Mouse (Mus musculus) E14TG2a.4 (cell line): ENCODE results near the gene Gjb3.

ENCODE experiments used
- H3K27me3 ChIP-seq: 2 replicates; pipeline ENCODE4 v1.6.1; 2014; ENCODE audit warnings: low read length, control low read depth; ENCODE audit not compliant: insufficient read depth
- H3K36me3 ChIP-seq: 2 replicates; pipeline ENCODE4 v1.6.1; 2014; ENCODE audit warnings: low read length, control low read depth; ENCODE audit not compliant: insufficient read depth
- H3K4me1 ChIP-seq: replicated peaks from 2 replicates; pipeline ENCODE4 v1.6.1; 2014; ENCODE audit warnings: low read depth, low read length, control low read depth
- H3K4me3 ChIP-seq: replicated peaks from 2 replicates; pipeline ENCODE4 v1.5.1; 2014; ENCODE audit warnings: mild to moderate bottlenecking, low read length
- H3K9me3 ChIP-seq: 2 replicates; pipeline ENCODE4 v1.6.1; 2014; ENCODE audit warnings: low read length, control low read depth
- CTCF ChIP-seq: conservative IDR thresholded peaks from 2 replicates; pipeline ENCODE4 v1.5.1; 2014; ENCODE audit warnings: low read length
- NANOG ChIP-seq: IDR thresholded peaks from 2 replicates; pipeline ENCODE4 v1.6.1; 2014; ENCODE audit warnings: borderline replicate concordance, low read length, mixed read lengths
- POU5F1 ChIP-seq: IDR thresholded peaks from 2 replicates; pipeline ENCODE4 v1.6.1; 2014; ENCODE audit warnings: low read length, borderline replicate concordance

Gjb3 gene

GRCm38 (mm10) chr4:127315753-127316152 lies 14.9 kb downstream of the Gjb3 start:
- H3K4me1 ChIP-seq = peaks cover 51% of the 10 kb centered on the region
- H3K36me3 ChIP-seq = peaks cover 7% of the 10 kb centered on the region
- peaks cover 43% of the 10 kb centered on the region for H3K27me3 ChIP-seq
- H3K4me3 ChIP-seq = no peak overlapping the region
- H3K9me3 ChIP-seq = no peaks in the 10 kb centered on the region
- no peak for TF ChIP-seq CTCF

GRCm38 (mm10) chr4:127314585-127314984 lies 16.1 kb downstream of the Gjb3 start:
- peak overlapping the region; percentile 85 for H3K4me3 ChIP-seq
- peaks cover 43% of the 10 kb centered on the region for H3K27me3 ChIP-seq
- H3K4me1 ChIP-seq = peaks cover 50% of the 10 kb centered on the region
- peaks cover 6% of the 10 kb centered on the region; the same call in 1 of the 2 replicates for H3K36me3 ChIP-seq
- H3K9me3 ChIP-seq = no peaks in the 10 kb centered on the region
- TF ChIP-seq CTCF = no peak
- no peak for TF ChIP-seq POU5F1
- no peak for TF ChIP-seq NANOG

- Histone ChIP-seq H3K27me3 (peaks cover 43% of the 10 kb centered on the region), H3K36me3 (peaks cover 6% of the 10 kb centered on the region; the same call in 1 of the 2 replicates), H3K4me1 (peaks cover 50% of the 10 kb centered on the region), H3K4me3 (peak within 1 kb of the TSS; percentile 85), H3K9me3 (no peaks in the 10 kb centered on the region)
- no peak for TF ChIP-seq NANOG
- TF ChIP-seq CTCF = no peak
- TF ChIP-seq POU5F1 = no peak
Measured at GRCm38 (mm10) chr4:127313861-127314260, 16.8 kb downstream of the Gjb3 start, which contains the start of gene Gja4. TSS of gene Gja4 (minus strand) at chr4:127314039.

- TF ChIP-seq NANOG (no peak), CTCF (no peak), POU5F1 (no peak)
- H3K9me3 ChIP-seq = no peaks in the 10 kb centered on the region
- peaks cover 43% of the 10 kb centered on the region for H3K27me3 ChIP-seq
- peak overlapping the region; percentile 85 for H3K4me3 ChIP-seq
- peaks cover 3% of the 10 kb centered on the region; the same call in 1 of the 2 replicates for H3K36me3 ChIP-seq
- peaks cover 42% of the 10 kb centered on the region for H3K4me1 ChIP-seq
Measured at GRCm38 (mm10) chr4:127312349-127312748, 18.3 kb downstream of the Gjb3 start.

DNA sequence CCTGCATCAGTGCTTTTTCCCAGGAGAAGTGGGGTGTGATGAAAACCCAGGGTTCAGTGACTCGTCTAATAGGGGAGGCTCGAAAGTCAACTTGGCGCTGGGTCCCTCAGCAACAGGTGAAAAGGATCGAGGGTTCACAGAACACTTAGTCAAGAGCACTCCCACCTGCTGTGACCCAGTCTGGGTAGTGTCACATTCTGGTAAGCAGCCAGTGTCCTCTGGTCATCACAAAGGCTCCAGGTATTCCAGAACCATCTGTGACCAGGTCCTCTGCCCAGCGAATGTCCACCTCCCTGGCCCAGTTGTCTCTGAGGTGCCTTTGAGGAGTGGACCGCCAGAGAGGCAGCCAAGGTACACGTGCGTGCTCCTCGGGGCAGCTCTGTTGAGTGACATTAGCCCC lies 19.1 kb downstream of the Gjb3 start:
- Histone ChIP-seq H3K27me3 (peaks cover 43% of the 10 kb centered on the region), H3K4me1 (peaks cover 42% of the 10 kb centered on the region), H3K9me3 (no peaks in the 10 kb centered on the region), H3K4me3 (no peak overlapping the region), H3K36me3 (peaks cover 3% of the 10 kb centered on the region; the same call in 1 of the 2 replicates)
- TF ChIP-seq CTCF = no peak
- no peak for TF ChIP-seq POU5F1
- TF ChIP-seq NANOG = no peak

- Histone ChIP-seq H3K27me3 (peaks cover 6% of the 10 kb centered on the region), H3K4me3 (no peak overlapping the region), H3K4me1 (peaks cover 7% of the 10 kb centered on the region), H3K36me3 (no peaks in the 10 kb centered on the region), H3K9me3 (no peaks in the 10 kb centered on the region)
- TF ChIP-seq CTCF = no peak
- TF ChIP-seq NANOG = no peak
- no peak for TF ChIP-seq POU5F1
Measured at GRCm38 (mm10) chr4:127306915-127307314, 23.7 kb downstream of the Gjb3 start.

DNA sequence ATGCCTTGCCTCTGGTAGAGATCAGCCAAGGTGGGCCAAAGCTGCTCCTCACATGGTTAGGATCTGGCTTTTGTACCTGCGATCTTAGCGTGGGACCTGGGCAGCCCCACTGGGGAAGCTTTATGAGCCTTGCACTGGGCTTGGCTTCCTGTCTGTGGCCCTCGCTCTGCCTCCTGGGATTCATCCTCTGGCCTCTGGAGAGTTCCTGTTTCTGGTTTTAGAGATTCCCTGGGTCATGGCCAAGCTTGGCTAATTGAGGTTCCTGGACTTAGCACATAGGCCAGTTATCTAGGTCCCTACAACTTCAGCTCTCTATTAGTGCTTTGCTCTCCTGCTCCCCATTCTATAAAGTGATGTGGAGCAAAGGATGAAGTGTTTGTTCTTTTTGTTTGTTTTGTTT lies 26.8 kb downstream of the Gjb3 start:
- no peaks in the 10 kb centered on the region for H3K9me3 ChIP-seq
- H3K27me3 ChIP-seq = no peaks in the 10 kb centered on the region
- TF ChIP-seq POU5F1 (no peak), CTCF (no peak), NANOG (no peak)
- 0 out of 2 replicates have a peak, but pooled peaks cover 3% of the 10 kb centered on the region for H3K4me1 ChIP-seq
- no peak overlapping the region for H3K4me3 ChIP-seq
- H3K36me3 ChIP-seq = no peaks in the 10 kb centered on the region

DNA sequence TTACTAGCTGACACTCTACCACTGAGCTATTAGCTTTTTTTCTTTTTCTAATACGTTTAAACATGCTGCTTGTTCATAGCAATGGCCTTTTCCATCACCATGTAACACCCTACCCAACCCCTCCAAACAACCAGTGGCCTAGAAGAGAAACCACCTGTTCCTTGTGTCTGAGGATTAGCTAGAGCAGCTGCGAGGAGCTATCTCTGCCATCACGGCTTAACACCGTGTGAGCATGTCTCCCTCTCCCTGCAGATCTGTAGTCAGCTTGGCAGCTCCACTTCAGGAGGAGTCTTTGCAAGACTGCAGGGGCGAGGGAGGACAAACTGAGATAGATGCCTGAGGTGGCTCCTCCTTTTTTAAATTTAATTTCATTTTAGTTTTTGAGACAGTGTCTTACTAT lies 30.1 kb downstream of the Gjb3 start:
- Histone ChIP-seq H3K27me3 (no peaks in the 10 kb centered on the region), H3K4me1 (no peaks in the 10 kb centered on the region), H3K9me3 (no peaks in the 10 kb centered on the region), H3K4me3 (no peak overlapping the region), H3K36me3 (no peaks in the 10 kb centered on the region)
- TF ChIP-seq POU5F1 (no peak), CTCF (no peak), NANOG (no peak)

GRCm38 (mm10) chr4:127292631-127293030 lies 38.0 kb downstream of the Gjb3 start:
- Histone ChIP-seq H3K36me3 (no peaks in the 10 kb centered on the region), H3K4me3 (no peak overlapping the region), H3K9me3 (no peaks in the 10 kb centered on the region), H3K27me3 (0 out of 2 replicates have a peak, but pooled peaks cover 6% of the 10 kb centered on the region), H3K4me1 (peaks cover 13% of the 10 kb centered on the region)
- no peak for TF ChIP-seq POU5F1
- TF ChIP-seq NANOG = no peak
- no peak for TF ChIP-seq CTCF
